Mouse (Mus musculus): ENCODE measurements at regions not wholly inside any gene's neighbourhood (a gene's known extent, or its start where the extent isn't known, plus 50 kb on each side); places are given as distances from the start of the nearest gene placed in this dataset.

GRCm38 (mm10) chr7:35898701-35899445 is 96.1 kb upstream of the Zfp507 start:
- H3K36me3 ChIP-seq (ENCODE audit: insufficient read depth, low read length): no peaks in the 10 kb centered on the region
- H3K4me2 ChIP-seq (replicated peaks; ENCODE audit: low read depth, low read length): no peak overlapping the region
- H3K4me3 ChIP-seq (ENCODE audit: low read length): no peak overlapping the region
- no peaks in the 10 kb centered on the region; the same call in 1 of the 2 replicates for H3K4me1 ChIP-seq (ENCODE audit: insufficient read depth, low read length)
- H3K27ac ChIP-seq (ENCODE audit: low read length): no peak overlapping the region
- no peaks in the 10 kb centered on the region for H3K27me3 ChIP-seq (ENCODE audit: insufficient read depth, low read length)
- 0 out of 2 replicates have a peak, but pooled peaks cover 4% of the 10 kb centered on the region for H3K9me3 ChIP-seq (ENCODE audit: low read length)
- 90% methylated on average over 6 of the region's 6 CpGs for WGBS
- no peak overlapping the region for H3K9ac ChIP-seq (replicated peaks; ENCODE audit: low read length)
- ATAC-seq (ENCODE audit: low FRiP score, low TSS enrichment): no peak

GRCm38 (mm10) chr7:35893292-35893691 is 90.5 kb upstream of the Zfp507 start:
- H3K27me3 ChIP-seq (ENCODE audit: insufficient read depth, low read length): no peaks in the 10 kb centered on the region
- H3K27ac ChIP-seq (ENCODE audit: low read length): no peak overlapping the region
- no peak for ATAC-seq (ENCODE audit: low FRiP score, low TSS enrichment)
- no peak overlapping the region for H3K9ac ChIP-seq (replicated peaks; ENCODE audit: low read length)
- H3K4me3 ChIP-seq (ENCODE audit: low read length): no peak overlapping the region
- H3K4me2 ChIP-seq (replicated peaks; ENCODE audit: low read depth, low read length): no peak overlapping the region
- H3K36me3 ChIP-seq (ENCODE audit: insufficient read depth, low read length): no peaks in the 10 kb centered on the region
- WGBS: 40% methylated on average over 2 of the region's 2 CpGs
- no peaks in the 10 kb centered on the region for H3K4me1 ChIP-seq (ENCODE audit: insufficient read depth, low read length)
- H3K9me3 ChIP-seq (ENCODE audit: low read length): no peaks in the 10 kb centered on the region

- Histone ChIP-seq H3K9ac (replicated peaks; ENCODE audit: low read length) (no peak overlapping the region), H3K27ac (ENCODE audit: low read length) (no peak overlapping the region), H3K9me3 (ENCODE audit: low read length) (no peaks in the 10 kb centered on the region), H3K4me1 (ENCODE audit: insufficient read depth, low read length) (no peaks in the 10 kb centered on the region), H3K4me3 (ENCODE audit: low read length) (no peak overlapping the region), H3K4me2 (replicated peaks; ENCODE audit: low read depth, low read length) (no peak overlapping the region), H3K36me3 (ENCODE audit: insufficient read depth, low read length) (no peaks in the 10 kb centered on the region), H3K27me3 (ENCODE audit: insufficient read depth, low read length) (no peaks in the 10 kb centered on the region)
- no peak for ATAC-seq (ENCODE audit: low FRiP score, low TSS enrichment)
- WGBS: 91% methylated on average over 11 of the region's 11 CpGs
Measured at GRCm38 (mm10) chr7:35886051-35886450, 83.2 kb upstream of the Zfp507 start.

GRCm38 (mm10) chr7:35879755-35880304 is 77.0 kb upstream of the Zfp507 start:
- Histone ChIP-seq H3K36me3 (ENCODE audit: insufficient read depth, low read length) (no peaks in the 10 kb centered on the region), H3K4me3 (ENCODE audit: low read length) (no peak overlapping the region), H3K27me3 (ENCODE audit: insufficient read depth, low read length) (no peaks in the 10 kb centered on the region), H3K4me1 (ENCODE audit: insufficient read depth, low read length) (0 out of 2 replicates have a peak, but pooled peaks cover 3% of the 10 kb centered on the region), H3K4me2 (replicated peaks; ENCODE audit: low read depth, low read length) (no peak overlapping the region), H3K9ac (replicated peaks; ENCODE audit: low read length) (peak overlapping the region; percentile 2; the same call in 1 of the 2 replicates), H3K9me3 (ENCODE audit: low read length) (no peaks in the 10 kb centered on the region), H3K27ac (ENCODE audit: low read length) (no peak overlapping the region)
- WGBS: 46% methylated on average over 9 of the region's 9 CpGs
- ATAC-seq (ENCODE audit: low FRiP score, low TSS enrichment): peak; percentile 88

GRCm38 (mm10) chr7:35878164-35878563 is 75.4 kb upstream of the Zfp507 start:
- H3K4me2 ChIP-seq (replicated peaks; ENCODE audit: low read depth, low read length): no peak overlapping the region
- H3K9ac ChIP-seq (replicated peaks; ENCODE audit: low read length): no peak overlapping the region
- H3K27ac ChIP-seq (ENCODE audit: low read length): no peak overlapping the region
- no peak for ATAC-seq (ENCODE audit: low FRiP score, low TSS enrichment)
- H3K36me3 ChIP-seq (ENCODE audit: insufficient read depth, low read length): no peaks in the 10 kb centered on the region
- 82% methylated on average over 7 of the region's 7 CpGs for WGBS
- no peaks in the 10 kb centered on the region; the same call in 1 of the 2 replicates for H3K9me3 ChIP-seq (ENCODE audit: low read length)
- no peak overlapping the region for H3K4me3 ChIP-seq (ENCODE audit: low read length)
- 0 out of 2 replicates have a peak, but pooled peaks cover 3% of the 10 kb centered on the region for H3K4me1 ChIP-seq (ENCODE audit: insufficient read depth, low read length)
- no peaks in the 10 kb centered on the region for H3K27me3 ChIP-seq (ENCODE audit: insufficient read depth, low read length)

GRCm38 (mm10) chr7:35861049-35861448 is 58.2 kb upstream of the Zfp507 start:
- Histone ChIP-seq H3K9ac (replicated peaks; ENCODE audit: low read length) (no peak overlapping the region), H3K9me3 (ENCODE audit: low read length) (0 out of 2 replicates have a peak, but pooled peaks cover 6% of the 10 kb centered on the region), H3K27me3 (ENCODE audit: insufficient read depth, low read length) (no peaks in the 10 kb centered on the region), H3K4me3 (ENCODE audit: low read length) (no peak overlapping the region), H3K27ac (ENCODE audit: low read length) (no peak overlapping the region), H3K4me1 (ENCODE audit: insufficient read depth, low read length) (no peaks in the 10 kb centered on the region), H3K36me3 (ENCODE audit: insufficient read depth, low read length) (no peaks in the 10 kb centered on the region), H3K4me2 (replicated peaks; ENCODE audit: low read depth, low read length) (no peak overlapping the region)
- WGBS: 66% methylated on average over 10 of the region's 10 CpGs
- ATAC-seq (ENCODE audit: low FRiP score, low TSS enrichment): no peak

- H3K9me3 ChIP-seq (ENCODE audit: low read length): 0 out of 2 replicates have a peak, but pooled peaks cover 6% of the 10 kb centered on the region
- H3K4me2 ChIP-seq (replicated peaks; ENCODE audit: low read depth, low read length): no peak overlapping the region
- no peaks in the 10 kb centered on the region for H3K27me3 ChIP-seq (ENCODE audit: insufficient read depth, low read length)
- no peak overlapping the region for H3K4me3 ChIP-seq (ENCODE audit: low read length)
- no peaks in the 10 kb centered on the region for H3K4me1 ChIP-seq (ENCODE audit: insufficient read depth, low read length)
- no peak overlapping the region for H3K9ac ChIP-seq (replicated peaks; ENCODE audit: low read length)
- no peak overlapping the region for H3K27ac ChIP-seq (ENCODE audit: low read length)
- no peak for ATAC-seq (ENCODE audit: low FRiP score, low TSS enrichment)
- 24% methylated on average over 3 of the region's 3 CpGs for WGBS
- no peaks in the 10 kb centered on the region for H3K36me3 ChIP-seq (ENCODE audit: insufficient read depth, low read length)
Measured at GRCm38 (mm10) chr7:35859601-35860000, 56.8 kb upstream of the Zfp507 start.

- no peak for ATAC-seq (ENCODE audit: low FRiP score, low TSS enrichment)
- no peak overlapping the region for H3K4me3 ChIP-seq (ENCODE audit: low read length)
- WGBS: 59% methylated on average over 10 of the region's 10 CpGs
- H3K9me3 ChIP-seq (ENCODE audit: low read length): 0 out of 2 replicates have a peak, but pooled peaks cover 6% of the 10 kb centered on the region
- no peaks in the 10 kb centered on the region for H3K4me1 ChIP-seq (ENCODE audit: insufficient read depth, low read length)
- no peak overlapping the region for H3K27ac ChIP-seq (ENCODE audit: low read length)
- H3K4me2 ChIP-seq (replicated peaks; ENCODE audit: low read depth, low read length): no peak overlapping the region
- no peak overlapping the region for H3K9ac ChIP-seq (replicated peaks; ENCODE audit: low read length)
- no peaks in the 10 kb centered on the region for H3K36me3 ChIP-seq (ENCODE audit: insufficient read depth, low read length)
- H3K27me3 ChIP-seq (ENCODE audit: insufficient read depth, low read length): no peaks in the 10 kb centered on the region
Measured at GRCm38 (mm10) chr7:35857693-35858092, 54.9 kb upstream of the Zfp507 start.

Measured in kidney, embryonic 16.5 days (tissue).